Mouse (Mus musculus) CH12.LX (cell line): ENCODE measurements around the gene Ttc7.

Experiments
- CHD2 ChIP-seq: IDR thresholded peaks from 2 replicates; pipeline ENCODE4 v1.6.1; 2011; ENCODE audit warnings: low read length, improper control_type of control experiment
- CTCF ChIP-seq, 2 experiments: IDR thresholded peaks in 1 of 2; conservative IDR thresholded peaks in 1 of 2; 2 replicates each; pipeline ENCODE4 v1.5.1; 2011 to 2012; ENCODE audit warnings: low read depth in 2 of 2, low read length in 2 of 2, improper control_type of control experiment in 1 of 2, inconsistent platforms in 1 of 2, mild to moderate bottlenecking in 1 of 2, moderate library complexity in 1 of 2
- EP300 ChIP-seq: IDR thresholded peaks from 2 replicates; pipeline ENCODE4 v1.6.1; 2011; ENCODE audit warnings: low read length, improper control_type of control experiment
- HCFC1 ChIP-seq: IDR thresholded peaks from 2 replicates; pipeline ENCODE4 v1.6.1; 2012; ENCODE audit warnings: low read depth, mild to moderate bottlenecking, inconsistent platforms, low read length, improper control_type of control experiment
- MAFK ChIP-seq: IDR thresholded peaks from 2 replicates; pipeline ENCODE4 v1.6.1; 2011; ENCODE audit warnings: low read length, improper control_type of control experiment; ENCODE audit not compliant: insufficient replicate concordance
- MAX ChIP-seq: IDR thresholded peaks from 2 replicates; pipeline ENCODE4 v1.6.1; 2011; ENCODE audit warnings: low read length, improper control_type of control experiment
- MAZ ChIP-seq: IDR thresholded peaks from 2 replicates; pipeline ENCODE4 v1.6.1; 2012; ENCODE audit warnings: low read depth, mild to moderate bottlenecking, inconsistent platforms, low read length, improper control_type of control experiment, moderate library complexity
- MYC ChIP-seq: IDR thresholded peaks from 2 replicates; pipeline ENCODE4 v1.6.1; 2011; ENCODE audit warnings: low read depth, mild to moderate bottlenecking, improper control_type of control experiment, low read length
- POLR2A ChIP-seq: IDR thresholded peaks from 2 replicates; pipeline ENCODE4 v1.6.1; 2011; ENCODE audit warnings: low read depth, mild to moderate bottlenecking, improper control_type of control experiment, low read length
- POLR2AphosphoS2 ChIP-seq: IDR thresholded peaks from 2 replicates; pipeline ENCODE4 v1.6.1; 2011; ENCODE audit warnings: low read depth, low read length, improper control_type of control experiment
- SMC3 ChIP-seq: IDR thresholded peaks from 2 replicates; pipeline ENCODE4 v1.6.1; 2011; ENCODE audit warnings: low read depth, low read length, improper control_type of control experiment
- TBP ChIP-seq: conservative IDR thresholded peaks from 2 replicates; pipeline ENCODE4 v1.6.1; 2011; ENCODE audit warnings: low read depth, low read length, improper control_type of control experiment
- TCF12 ChIP-seq: IDR thresholded peaks from 2 replicates; pipeline ENCODE4 v1.6.1; 2014; ENCODE audit warnings: low read depth, mild to moderate bottlenecking, inconsistent platforms, low read length, improper control_type of control experiment
- USF1 ChIP-seq: IDR thresholded peaks from 2 replicates; pipeline ENCODE4 v1.6.1; 2014; ENCODE audit warnings: low read depth, mild to moderate bottlenecking, inconsistent platforms, low read length, improper control_type of control experiment

GRCm38 (mm10) chr17:87427511-87427910 is 144.8 kb downstream of the Ttc7 start, which contains the start of gene Stpg4:
- TF ChIP-seq MAX (no peak), TCF12 (no peak), POLR2A (no peak), CTCF (conservative IDR thresholded peaks at IDR 0.05 in 1 of 2, IDR thresholded peaks at IDR 0.05 in 1 of 2; ENCODE audit: low read depth in 2 of 2, low read length in 2 of 2) (no peak), HCFC1 (no peak), MAZ (no peak), USF1 (no peak), CHD2 (no peak), MAFK (no peak), POLR2AphosphoS2 (no peak), TBP (no peak), MYC (no peak), EP300 (no peak), SMC3 (no peak)
